Mouse (Mus musculus): ENCODE measurements at regions not wholly inside any gene's neighbourhood (a gene's known extent, or its start where the extent isn't known, plus 50 kb on each side); places are given as distances from the start of the nearest gene placed in this dataset.

- no peak for ATAC-seq (replicated peaks; ENCODE audit: poor library complexity)
Measured at GRCm38 (mm10) chr10:111815821-111816599, 156.5 kb upstream of the Krr1 start.

GRCm38 (mm10) chr10:111819755-111820451 lies 152.6 kb upstream of the Krr1 start:
- no peak for ATAC-seq (replicated peaks; ENCODE audit: poor library complexity)

- ATAC-seq (replicated peaks; ENCODE audit: poor library complexity), result peak; percentile 77
Measured at GRCm38 (mm10) chr10:111824820-111825219, 147.6 kb upstream of the Krr1 start.

DNA sequence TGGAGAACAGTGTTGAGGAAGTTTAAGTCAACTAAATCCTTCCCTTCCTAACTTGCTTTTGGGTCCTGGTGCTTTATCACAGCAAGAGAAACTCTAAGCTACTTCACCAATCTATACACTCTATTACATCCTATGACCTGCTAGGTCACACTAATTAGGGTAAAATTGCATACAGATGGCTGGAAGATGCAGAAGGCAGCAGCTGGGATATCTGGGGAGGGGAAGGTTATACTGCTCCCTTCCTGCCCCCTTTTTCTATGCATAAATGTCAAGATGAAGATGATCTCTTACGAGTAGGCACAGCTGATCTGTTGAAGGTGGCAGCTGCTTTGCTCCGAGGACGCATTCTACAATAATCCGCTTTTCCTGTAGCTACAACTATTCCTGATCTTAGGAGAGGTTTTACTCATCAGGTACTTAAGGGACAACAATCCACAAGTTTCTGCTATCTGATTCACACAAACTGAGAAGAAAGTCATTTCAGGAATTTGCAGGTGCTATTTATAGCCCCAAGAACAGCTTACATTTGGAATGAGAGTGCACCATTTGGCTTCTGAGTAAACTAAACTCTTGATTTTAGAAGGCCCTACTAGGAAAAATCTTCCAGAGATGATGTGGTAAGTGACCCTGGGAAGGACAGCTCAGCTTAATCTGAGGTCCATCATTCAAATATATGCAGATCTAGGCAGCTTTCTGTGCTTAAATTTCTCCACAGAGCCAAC lies 146.3 kb upstream of the Krr1 start:
- no peak for ATAC-seq (replicated peaks; ENCODE audit: poor library complexity)

GRCm38 (mm10) chr10:111827246-111827645 lies 145.2 kb upstream of the Krr1 start:
- ATAC-seq (replicated peaks; ENCODE audit: poor library complexity), result no peak

- peak; percentile 66 for ATAC-seq (replicated peaks; ENCODE audit: poor library complexity)
Measured at GRCm38 (mm10) chr10:111827930-111828329, 144.5 kb upstream of the Krr1 start.

- no peak for ATAC-seq (replicated peaks; ENCODE audit: poor library complexity)
Measured at GRCm38 (mm10) chr10:111828610-111829009, 143.9 kb upstream of the Krr1 start.

- ATAC-seq (replicated peaks; ENCODE audit: poor library complexity), result no peak
Measured at GRCm38 (mm10) chr10:111829291-111829690, 143.2 kb upstream of the Krr1 start.

GRCm38 (mm10) chr10:111831105-111831504 lies 141.4 kb upstream of the Krr1 start:
- ATAC-seq (replicated peaks; ENCODE audit: poor library complexity), result peak; percentile 27

DNA sequence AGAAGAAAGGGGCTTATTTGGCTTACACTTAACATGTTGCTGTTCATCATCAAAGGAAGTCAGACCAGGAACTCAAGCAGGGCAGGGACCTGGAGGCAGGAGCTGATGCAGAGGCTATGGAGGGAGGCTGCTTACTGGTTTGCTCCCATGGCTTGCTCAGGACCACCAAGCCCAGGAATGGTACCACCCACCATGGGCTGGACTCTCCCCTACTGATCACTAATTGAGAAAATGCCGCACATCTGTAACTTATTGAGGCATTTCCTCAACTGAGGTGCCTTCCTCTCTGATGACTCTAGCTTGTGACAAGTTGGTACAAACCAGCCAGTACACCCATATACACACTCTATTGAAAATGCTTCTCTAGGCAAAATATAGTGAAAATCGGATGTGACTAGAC lies 138.9 kb upstream of the Krr1 start:
- ATAC-seq (replicated peaks; ENCODE audit: poor library complexity), result no peak

- ATAC-seq (replicated peaks; ENCODE audit: poor library complexity), result peak; percentile 88
Measured at GRCm38 (mm10) chr10:111834280-111834679, 138.2 kb upstream of the Krr1 start.

DNA sequence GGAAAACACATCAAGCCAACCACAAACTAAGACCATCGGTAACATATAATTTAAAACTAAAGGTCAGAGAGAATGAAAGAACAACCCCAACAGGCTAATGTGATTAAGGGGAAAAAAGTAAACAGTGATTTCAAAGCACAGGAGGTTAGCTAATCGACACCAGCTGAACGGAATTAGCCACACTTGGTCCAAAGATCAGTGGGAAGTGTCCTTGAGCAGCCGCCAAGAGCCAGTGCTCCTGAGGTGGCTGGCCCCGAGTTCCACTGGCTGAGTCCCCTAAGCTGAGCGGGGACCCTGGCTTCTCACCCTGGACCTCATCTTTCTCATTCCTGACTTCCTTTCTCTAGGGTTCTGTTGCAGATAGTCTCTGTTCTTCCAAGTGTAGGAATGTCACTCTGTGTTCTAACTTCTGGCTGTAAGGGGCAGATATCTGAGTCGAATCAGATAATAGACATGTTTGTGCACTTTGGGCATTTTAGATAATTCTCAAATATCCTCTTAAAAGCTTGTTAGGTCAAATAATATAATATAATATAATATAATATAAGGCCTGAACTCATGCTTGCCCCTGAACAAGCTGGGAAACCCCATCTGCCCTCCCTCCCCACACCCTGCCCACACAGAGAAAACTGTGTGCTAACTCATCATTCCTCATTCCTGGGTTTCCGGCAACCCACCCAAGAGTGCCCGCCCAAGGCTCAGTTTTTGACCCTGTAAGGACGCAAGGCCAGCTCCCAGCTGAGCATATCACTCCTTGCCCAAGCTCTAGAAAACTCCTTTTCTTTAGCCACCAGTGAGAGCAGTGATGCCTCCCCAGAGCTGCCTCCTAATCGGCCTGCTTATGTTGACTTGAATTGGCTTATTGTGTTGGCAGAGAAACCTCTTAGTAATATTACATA lies 137.3 kb upstream of the Krr1 start:
- ATAC-seq (replicated peaks; ENCODE audit: poor library complexity), result 0 out of 2 replicates have a peak, but pooled peaks have one; percentile 16

GRCm38 (mm10) chr10:111836191-111836590 lies 136.3 kb upstream of the Krr1 start:
- no peak for ATAC-seq (replicated peaks; ENCODE audit: poor library complexity)

DNA sequence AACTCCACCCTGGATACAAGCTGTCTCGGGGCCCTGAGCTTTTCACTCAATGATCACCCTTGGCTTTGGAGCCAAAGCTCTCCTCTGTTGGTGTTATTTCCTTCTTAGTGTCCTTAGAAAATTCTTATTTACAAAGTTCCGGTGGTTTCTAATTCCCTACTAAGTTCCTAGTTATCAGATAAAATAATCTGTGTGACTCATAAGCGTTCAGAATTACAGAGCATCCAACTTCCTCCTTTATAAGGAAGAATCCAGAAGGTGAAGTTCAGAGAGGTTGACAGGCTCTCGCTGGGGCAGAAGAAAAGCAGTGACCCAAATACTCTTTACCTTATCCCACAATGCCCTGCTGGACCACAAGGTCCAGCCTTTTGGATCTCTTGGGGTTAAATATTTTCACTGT lies 135.7 kb upstream of the Krr1 start:
- peak; percentile 40 for ATAC-seq (replicated peaks; ENCODE audit: poor library complexity)

GRCm38 (mm10) chr10:111842321-111842775 lies 130.1 kb upstream of the Krr1 start:
- ATAC-seq (replicated peaks; ENCODE audit: poor library complexity), result 0 out of 2 replicates have a peak, but pooled peaks have one; percentile 13

DNA sequence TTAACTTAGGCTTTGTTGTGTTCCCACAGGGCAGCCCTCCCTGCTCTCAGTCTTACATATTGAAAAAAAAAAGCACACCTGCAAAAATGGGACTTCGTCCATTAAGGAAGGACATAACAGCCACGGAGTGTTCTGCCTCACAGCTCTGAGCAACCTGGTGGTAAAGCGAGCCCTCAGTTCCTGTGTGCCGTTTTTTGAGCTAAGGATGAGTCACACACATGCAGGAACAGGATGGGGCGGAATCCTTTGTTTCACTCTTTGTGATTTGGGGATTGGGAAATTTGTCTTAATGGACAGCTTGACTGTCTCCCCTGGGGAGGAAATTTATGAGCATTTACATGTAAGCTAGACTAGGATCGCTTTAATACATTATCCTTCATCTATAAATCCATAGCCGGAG lies 129.6 kb upstream of the Krr1 start:
- ATAC-seq (replicated peaks; ENCODE audit: poor library complexity), result peak; percentile 82

- peak; percentile 65 for ATAC-seq (replicated peaks; ENCODE audit: poor library complexity)
Measured at GRCm38 (mm10) chr10:111843301-111843700, 129.2 kb upstream of the Krr1 start.

DNA sequence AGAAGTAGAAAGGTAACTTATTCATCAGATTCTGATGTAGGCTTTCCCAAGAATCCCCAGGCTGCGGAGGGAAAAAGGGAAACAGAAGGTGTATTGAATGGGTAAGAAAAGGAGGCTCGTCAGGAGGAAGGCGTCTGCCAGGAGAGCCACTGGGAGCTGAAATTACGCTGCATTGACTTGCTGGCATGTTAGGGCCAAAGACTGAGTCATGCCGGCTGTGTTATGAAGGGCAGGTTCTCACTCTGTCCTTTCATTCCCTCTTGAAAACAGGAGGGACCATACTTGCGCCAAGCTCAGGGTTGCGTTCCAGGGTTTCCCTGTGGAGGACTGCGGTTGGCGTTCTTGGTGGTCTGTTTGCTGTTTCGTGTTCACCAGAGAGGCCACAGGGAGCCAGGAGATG lies 128.3 kb upstream of the Krr1 start:
- ATAC-seq (replicated peaks; ENCODE audit: poor library complexity), result no peak

DNA sequence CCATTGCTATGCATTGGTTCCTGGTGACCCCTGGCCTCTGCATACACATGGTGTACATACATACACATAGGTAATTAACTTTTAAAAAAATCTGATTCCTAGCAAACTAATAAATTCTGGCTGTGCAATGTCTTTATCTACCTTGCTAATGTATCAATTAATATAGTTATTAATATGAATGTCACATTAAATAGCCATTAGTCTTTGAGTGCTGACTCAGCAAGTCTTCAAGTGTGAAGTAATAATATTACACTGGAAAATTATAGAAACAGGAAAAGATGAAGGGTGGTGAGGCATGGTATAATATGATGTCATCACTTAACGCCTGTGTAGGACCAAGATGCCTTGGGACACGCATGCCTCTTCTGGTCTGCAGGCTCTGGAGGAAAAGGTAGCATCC lies 126.5 kb upstream of the Krr1 start:
- ATAC-seq (replicated peaks; ENCODE audit: poor library complexity), result no peak

GRCm38 (mm10) chr10:111854254-111854653 lies 118.2 kb upstream of the Krr1 start:
- no peak for ATAC-seq (replicated peaks; ENCODE audit: poor library complexity)

- ATAC-seq (replicated peaks; ENCODE audit: poor library complexity), result no peak
Measured at GRCm38 (mm10) chr10:111855496-111855895, 117.0 kb upstream of the Krr1 start.
